Mouse (Mus musculus): ENCODE measurements at regions not wholly inside any gene's neighbourhood (a gene's known extent, or its start where the extent isn't known, plus 50 kb on each side); places are given as distances from the start of the nearest gene placed in this dataset.
"Not testable (repeated sequence)": the region's sequence is repeated elsewhere in the genome, so short reads cannot be mapped to it uniquely, and the experiment has no call there.

- H3K4me1 ChIP-seq; H3K9ac ChIP-seq; H3K36me3 ChIP-seq; H3K27ac ChIP-seq (replicated peaks); H3K4me2 ChIP-seq (replicated peaks); ATAC-seq (ENCODE audit: insufficient number of reproducible peaks, low FRiP score, low TSS enrichment, low read depth); H3K9me3 ChIP-seq (replicated peaks); H3K4me3 ChIP-seq (replicated peaks); H3K27me3 ChIP-seq: not testable (repeated sequence)
- 60% methylated on average over 4 of the region's 4 CpGs for WGBS
Observed at GRCm38 (mm10) chr14:53039475-53039874, 543.9 kb upstream of the Olfr1507 start.

GRCm38 (mm10) chr14:53034940-53035339, 539.4 kb upstream of the Olfr1507 start:
- H3K4me3 ChIP-seq (replicated peaks); H3K4me1 ChIP-seq; H3K9me3 ChIP-seq (replicated peaks); H3K36me3 ChIP-seq; H3K9ac ChIP-seq; H3K27me3 ChIP-seq; H3K27ac ChIP-seq (replicated peaks); ATAC-seq (ENCODE audit: insufficient number of reproducible peaks, low FRiP score, low TSS enrichment, low read depth); H3K4me2 ChIP-seq (replicated peaks): not testable (repeated sequence)
- no CpG with 5 or more reads among the region's 4 CpGs for WGBS

GRCm38 (mm10) chr14:53033221-53033620, 537.7 kb upstream of the Olfr1507 start:
- H3K27ac ChIP-seq (replicated peaks); H3K9ac ChIP-seq; H3K4me2 ChIP-seq (replicated peaks); H3K27me3 ChIP-seq; H3K4me1 ChIP-seq; H3K9me3 ChIP-seq (replicated peaks); H3K4me3 ChIP-seq (replicated peaks); H3K36me3 ChIP-seq; ATAC-seq (ENCODE audit: insufficient number of reproducible peaks, low FRiP score, low TSS enrichment, low read depth): not testable (repeated sequence)
- no CpG with 5 or more reads among the region's 6 CpGs for whole genome bisulfite sequencing

GRCm38 (mm10) chr14:53032498-53032897, 536.9 kb upstream of the Olfr1507 start:
- H3K4me2 ChIP-seq (replicated peaks); H3K27ac ChIP-seq (replicated peaks); H3K9me3 ChIP-seq (replicated peaks); H3K36me3 ChIP-seq; ATAC-seq (ENCODE audit: insufficient number of reproducible peaks, low FRiP score, low TSS enrichment, low read depth); H3K4me3 ChIP-seq (replicated peaks); H3K9ac ChIP-seq; H3K27me3 ChIP-seq; H3K4me1 ChIP-seq: not testable (repeated sequence)
- no CpG with 5 or more reads among the region's 1 CpGs for WGBS

GRCm38 (mm10) chr14:53030227-53030626, 534.7 kb upstream of the Olfr1507 start:
- WGBS = no CpG with 5 or more reads among the region's 4 CpGs
- H3K27ac ChIP-seq (replicated peaks); H3K36me3 ChIP-seq; H3K4me1 ChIP-seq; H3K4me2 ChIP-seq (replicated peaks); ATAC-seq (ENCODE audit: insufficient number of reproducible peaks, low FRiP score, low TSS enrichment, low read depth); H3K9ac ChIP-seq; H3K9me3 ChIP-seq (replicated peaks); H3K4me3 ChIP-seq (replicated peaks); H3K27me3 ChIP-seq: not testable (repeated sequence)

- H3K9me3 ChIP-seq (replicated peaks); H3K4me3 ChIP-seq (replicated peaks); H3K4me2 ChIP-seq (replicated peaks); H3K4me1 ChIP-seq; H3K9ac ChIP-seq; H3K27me3 ChIP-seq; ATAC-seq (ENCODE audit: insufficient number of reproducible peaks, low FRiP score, low TSS enrichment, low read depth); H3K27ac ChIP-seq (replicated peaks); H3K36me3 ChIP-seq: not testable (repeated sequence)
- no CpG with 5 or more reads among the region's 1 CpGs for WGBS
Observed at GRCm38 (mm10) chr14:53026958-53027357, 531.4 kb upstream of the Olfr1507 start.

- H3K4me1 ChIP-seq; H3K36me3 ChIP-seq; H3K9me3 ChIP-seq (replicated peaks); H3K4me2 ChIP-seq (replicated peaks); H3K9ac ChIP-seq; ATAC-seq (ENCODE audit: insufficient number of reproducible peaks, low FRiP score, low TSS enrichment, low read depth); H3K4me3 ChIP-seq (replicated peaks); H3K27me3 ChIP-seq; H3K27ac ChIP-seq (replicated peaks): not testable (repeated sequence)
- no CpG with 5 or more reads among the region's 6 CpGs for whole genome bisulfite sequencing
Observed at GRCm38 (mm10) chr14:53020152-53020551, 524.6 kb upstream of the Olfr1507 start.

- not testable (repeated sequence) for H3K4me1 ChIP-seq; H3K27me3 ChIP-seq; H3K4me2 ChIP-seq (replicated peaks); H3K9me3 ChIP-seq (replicated peaks); H3K9ac ChIP-seq; ATAC-seq (ENCODE audit: insufficient number of reproducible peaks, low FRiP score, low TSS enrichment, low read depth); H3K4me3 ChIP-seq (replicated peaks); H3K27ac ChIP-seq (replicated peaks); H3K36me3 ChIP-seq
- no CpG with 5 or more reads among the region's 5 CpGs for WGBS
Observed at GRCm38 (mm10) chr14:53007741-53008140, 512.2 kb upstream of the Olfr1507 start.

GRCm38 (mm10) chr14:53007323-53007722, 511.8 kb upstream of the Olfr1507 start:
- not testable (repeated sequence) for H3K4me3 ChIP-seq (replicated peaks); H3K4me2 ChIP-seq (replicated peaks); H3K4me1 ChIP-seq; H3K27ac ChIP-seq (replicated peaks); H3K27me3 ChIP-seq; H3K9ac ChIP-seq; ATAC-seq (ENCODE audit: insufficient number of reproducible peaks, low FRiP score, low TSS enrichment, low read depth); H3K36me3 ChIP-seq; H3K9me3 ChIP-seq (replicated peaks)
- no CpG with 5 or more reads among the region's 4 CpGs for WGBS

- H3K27me3 ChIP-seq; H3K36me3 ChIP-seq; H3K9me3 ChIP-seq (replicated peaks); ATAC-seq (ENCODE audit: insufficient number of reproducible peaks, low FRiP score, low TSS enrichment, low read depth); H3K4me1 ChIP-seq; H3K27ac ChIP-seq (replicated peaks); H3K9ac ChIP-seq; H3K4me2 ChIP-seq (replicated peaks); H3K4me3 ChIP-seq (replicated peaks): not testable (repeated sequence)
- WGBS = 88% methylated on average over 1 of the region's 1 CpGs
Observed at GRCm38 (mm10) chr14:53001289-53001688, 505.7 kb upstream of the Olfr1507 start.

- not testable (repeated sequence) for H3K9ac ChIP-seq; ATAC-seq (ENCODE audit: insufficient number of reproducible peaks, low FRiP score, low TSS enrichment, low read depth); H3K4me1 ChIP-seq; H3K4me3 ChIP-seq (replicated peaks); H3K9me3 ChIP-seq (replicated peaks); H3K36me3 ChIP-seq; H3K27me3 ChIP-seq; H3K27ac ChIP-seq (replicated peaks); H3K4me2 ChIP-seq (replicated peaks)
- WGBS = 38% methylated on average over 1 of the region's 4 CpGs
Observed at GRCm38 (mm10) chr14:52992106-52992760, 496.7 kb upstream of the Olfr1507 start.

GRCm38 (mm10) chr14:52991328-52991665, 495.7 kb upstream of the Olfr1507 start:
- not testable (repeated sequence) for H3K27me3 ChIP-seq; H3K27ac ChIP-seq (replicated peaks); H3K9me3 ChIP-seq (replicated peaks); H3K9ac ChIP-seq; H3K4me3 ChIP-seq (replicated peaks); H3K36me3 ChIP-seq; H3K4me1 ChIP-seq; ATAC-seq (ENCODE audit: insufficient number of reproducible peaks, low FRiP score, low TSS enrichment, low read depth); H3K4me2 ChIP-seq (replicated peaks)
- WGBS = no CpG with 5 or more reads among the region's 3 CpGs

All from embryonic facial prominence, embryonic 15.5 days (tissue).